Mouse (Mus musculus) E14TG2a.4 (cell line): ENCODE measurements at regions not wholly inside any gene's neighbourhood (a gene's known extent, or its start where the extent isn't known, plus 50 kb on each side); places are given as distances from the start of the nearest gene placed in this dataset.

ENCODE experiments used
- H3K27me3 ChIP-seq: 2 replicates; pipeline ENCODE4 v1.6.1; 2014; ENCODE audit warnings: low read length, control low read depth; ENCODE audit not compliant: insufficient read depth
- H3K36me3 ChIP-seq: 2 replicates; pipeline ENCODE4 v1.6.1; 2014; ENCODE audit warnings: low read length, control low read depth; ENCODE audit not compliant: insufficient read depth
- H3K4me1 ChIP-seq: replicated peaks from 2 replicates; pipeline ENCODE4 v1.6.1; 2014; ENCODE audit warnings: low read depth, low read length, control low read depth
- H3K4me3 ChIP-seq: replicated peaks from 2 replicates; pipeline ENCODE4 v1.5.1; 2014; ENCODE audit warnings: mild to moderate bottlenecking, low read length
- H3K9me3 ChIP-seq: 2 replicates; pipeline ENCODE4 v1.6.1; 2014; ENCODE audit warnings: low read length, control low read depth
- CTCF ChIP-seq: conservative IDR thresholded peaks from 2 replicates; pipeline ENCODE4 v1.5.1; 2014; ENCODE audit warnings: low read length
- NANOG ChIP-seq: IDR thresholded peaks from 2 replicates; pipeline ENCODE4 v1.6.1; 2014; ENCODE audit warnings: borderline replicate concordance, low read length, mixed read lengths
- POU5F1 ChIP-seq: IDR thresholded peaks from 2 replicates; pipeline ENCODE4 v1.6.1; 2014; ENCODE audit warnings: low read length, borderline replicate concordance

GRCm38 (mm10) chr5:133814436-133814835 lies 285.1 kb upstream of the Castor2 start:
- no peaks in the 10 kb centered on the region for H3K27me3 ChIP-seq
- no peaks in the 10 kb centered on the region for H3K36me3 ChIP-seq
- H3K9me3 ChIP-seq = peaks cover 8% of the 10 kb centered on the region
- TF ChIP-seq NANOG (no peak), CTCF (no peak), POU5F1 (no peak)
- no peak overlapping the region for H3K4me3 ChIP-seq
- H3K4me1 ChIP-seq = peaks cover 6% of the 10 kb centered on the region; the same call in 1 of the 2 replicates

- Histone ChIP-seq H3K36me3 (no peaks in the 10 kb centered on the region), H3K4me3 (no peak overlapping the region), H3K9me3 (peaks cover 8% of the 10 kb centered on the region), H3K4me1 (no peaks in the 10 kb centered on the region), H3K27me3 (no peaks in the 10 kb centered on the region)
- no peak for TF ChIP-seq POU5F1
- no peak for TF ChIP-seq NANOG
- TF ChIP-seq CTCF = no peak
Observed at GRCm38 (mm10) chr5:133812216-133812615, 287.3 kb upstream of the Castor2 start.

- Histone ChIP-seq H3K4me3 (no peak overlapping the region), H3K27me3 (no peaks in the 10 kb centered on the region), H3K36me3 (no peaks in the 10 kb centered on the region), H3K4me1 (no peaks in the 10 kb centered on the region), H3K9me3 (no peaks in the 10 kb centered on the region; the same call in 1 of the 2 replicates)
- TF ChIP-seq CTCF = no peak
- TF ChIP-seq POU5F1 = no peak
- no peak for TF ChIP-seq NANOG
Observed at GRCm38 (mm10) chr5:133806891-133807290, 292.6 kb upstream of the Castor2 start.

- peak; percentile 82 for TF ChIP-seq CTCF
- TF ChIP-seq POU5F1 = no peak
- H3K27me3 ChIP-seq = no peaks in the 10 kb centered on the region
- H3K9me3 ChIP-seq = peaks cover 7% of the 10 kb centered on the region
- no peaks in the 10 kb centered on the region for H3K4me1 ChIP-seq
- H3K36me3 ChIP-seq = no peaks in the 10 kb centered on the region
- H3K4me3 ChIP-seq = no peak overlapping the region
Observed at GRCm38 (mm10) chr5:133802001-133802400, 297.5 kb upstream of the Castor2 start.

GRCm38 (mm10) chr5:133795638-133796037 lies 303.9 kb upstream of the Castor2 start:
- H3K4me1 ChIP-seq = no peaks in the 10 kb centered on the region
- no peaks in the 10 kb centered on the region for H3K36me3 ChIP-seq
- TF ChIP-seq CTCF = peak; percentile 28; the same call in 1 of the 2 replicates
- TF ChIP-seq NANOG = no peak
- no peaks in the 10 kb centered on the region for H3K27me3 ChIP-seq
- H3K4me3 ChIP-seq = no peak overlapping the region
- peaks cover 19% of the 10 kb centered on the region for H3K9me3 ChIP-seq

GRCm38 (mm10) chr5:133790726-133791125 lies 308.8 kb upstream of the Castor2 start:
- Histone ChIP-seq H3K9me3 (no peaks in the 10 kb centered on the region), H3K27me3 (no peaks in the 10 kb centered on the region), H3K4me1 (no peaks in the 10 kb centered on the region), H3K4me3 (no peak overlapping the region), H3K36me3 (no peaks in the 10 kb centered on the region)
- TF ChIP-seq CTCF = no peak
- no peak for TF ChIP-seq POU5F1
- TF ChIP-seq NANOG = no peak

- no peaks in the 10 kb centered on the region for H3K36me3 ChIP-seq
- no peaks in the 10 kb centered on the region for H3K9me3 ChIP-seq
- no peaks in the 10 kb centered on the region for H3K27me3 ChIP-seq
- H3K4me1 ChIP-seq = no peaks in the 10 kb centered on the region
- no peak overlapping the region for H3K4me3 ChIP-seq
- TF ChIP-seq CTCF = no peak
Observed at GRCm38 (mm10) chr5:133788006-133788405, 311.5 kb upstream of the Castor2 start.

GRCm38 (mm10) chr5:133787491-133787890 lies 312.0 kb upstream of the Castor2 start:
- TF ChIP-seq CTCF = no peak
- TF ChIP-seq NANOG = no peak
- no peak for TF ChIP-seq POU5F1

GRCm38 (mm10) chr5:133776591-133776990 lies 322.9 kb upstream of the Castor2 start:
- no peaks in the 10 kb centered on the region for H3K9me3 ChIP-seq
- H3K36me3 ChIP-seq = no peaks in the 10 kb centered on the region
- H3K27me3 ChIP-seq = no peaks in the 10 kb centered on the region; the same call in 1 of the 2 replicates
- no peaks in the 10 kb centered on the region for H3K4me1 ChIP-seq
- no peak overlapping the region for H3K4me3 ChIP-seq
- no peak for TF ChIP-seq CTCF

More at GRCm38 (mm10) chr5:133787491-133787890, 312.0 kb upstream of the Castor2 start:
- Histone ChIP-seq H3K4me3 (no peak overlapping the region), H3K36me3 (no peaks in the 10 kb centered on the region), H3K27me3 (no peaks in the 10 kb centered on the region), H3K9me3 (no peaks in the 10 kb centered on the region), H3K4me1 (no peaks in the 10 kb centered on the region)
